Mouse (Mus musculus): ENCODE measurements at regions not wholly inside any gene's neighbourhood (a gene's known extent, or its start where the extent isn't known, plus 50 kb on each side); places are given as distances from the start of the nearest gene placed in this dataset.
"Not testable (repeated sequence)": the region's sequence is repeated elsewhere in the genome, so short reads cannot be mapped to it uniquely, and the experiment has no call there.

DNA sequence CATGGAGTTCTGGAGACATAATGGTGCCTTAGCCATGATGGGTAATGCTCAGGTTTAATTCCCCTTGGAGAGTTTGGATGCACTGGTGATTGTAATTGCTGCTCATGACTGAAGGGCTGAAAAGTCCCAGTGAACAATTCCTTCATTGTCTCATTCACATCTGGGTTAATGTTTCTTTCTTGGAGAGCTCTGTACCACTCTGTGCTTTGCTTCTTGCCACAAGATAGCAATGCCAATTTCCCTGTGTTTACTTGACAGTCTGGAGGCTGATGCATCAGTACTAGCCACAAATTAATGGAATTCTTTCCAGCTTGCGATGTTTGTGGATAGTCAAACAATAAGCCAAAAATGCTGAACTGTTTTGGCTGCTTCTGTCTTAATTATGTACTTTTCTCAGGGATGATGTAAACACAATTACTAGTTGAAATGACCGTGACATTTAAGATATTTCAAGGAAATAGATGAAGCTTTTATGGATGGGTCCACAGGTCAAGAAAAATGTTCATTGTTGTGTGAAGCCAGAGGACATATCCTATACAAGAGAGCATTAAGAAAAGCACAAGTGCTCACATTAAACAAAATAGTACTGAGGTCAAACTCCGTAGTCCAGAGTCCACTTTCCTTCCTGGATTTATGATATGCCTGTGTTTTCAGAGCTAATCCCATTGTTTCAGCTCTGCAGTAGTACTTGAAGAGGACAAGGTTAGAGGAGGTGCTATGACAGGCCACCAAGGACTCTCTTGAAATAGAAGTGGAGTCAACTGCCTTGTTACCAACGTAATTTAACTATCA lies 198.1 kb downstream of the Bmp2 start:
- H3K36me3 ChIP-seq, result no peaks in the 10 kb centered on the region
- no peak overlapping the region for H3K27ac ChIP-seq (replicated peaks)
- no peak for ATAC-seq (ENCODE audit: low FRiP score, low read depth)
- H3K9ac ChIP-seq (replicated peaks), result no peak overlapping the region
- H3K4me2 ChIP-seq (replicated peaks), result no peak overlapping the region
- no peaks in the 10 kb centered on the region for H3K9me3 ChIP-seq
- no peaks in the 10 kb centered on the region for H3K4me1 ChIP-seq
- no peaks in the 10 kb centered on the region for H3K27me3 ChIP-seq
- H3K4me3 ChIP-seq, result no peak overlapping the region
- WGBS, result 77% methylated on average over 4 of the region's 4 CpGs

DNA sequence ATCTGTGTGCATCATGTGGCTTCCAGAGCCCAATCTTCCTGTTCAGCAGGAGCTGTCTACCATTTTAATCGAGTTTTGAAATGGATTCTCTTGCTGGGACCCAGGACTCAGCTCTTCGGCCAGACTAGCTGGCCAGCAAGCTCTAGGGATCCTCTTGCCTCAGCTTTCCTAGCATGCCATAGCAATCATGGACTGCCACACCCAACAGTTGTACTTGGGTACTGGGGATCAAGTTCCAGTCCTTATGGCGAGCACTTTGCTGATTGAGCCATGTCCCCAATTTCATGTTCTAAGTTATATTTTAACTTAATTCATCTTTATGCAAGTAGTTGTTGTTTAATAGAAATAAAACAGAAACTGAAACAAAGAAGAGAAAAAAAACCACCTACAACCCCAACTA lies 202.1 kb downstream of the Bmp2 start:
- Histone ChIP-seq H3K4me2 (replicated peaks) (no peak overlapping the region), H3K4me3 (no peak overlapping the region), H3K27ac (replicated peaks) (no peak overlapping the region), H3K9me3 (no peaks in the 10 kb centered on the region), H3K9ac (replicated peaks) (no peak overlapping the region), H3K36me3 (no peaks in the 10 kb centered on the region), H3K4me1 (no peaks in the 10 kb centered on the region), H3K27me3 (no peaks in the 10 kb centered on the region)
- WGBS, result 85% methylated on average over 3 of the region's 3 CpGs
- ATAC-seq (ENCODE audit: low FRiP score, low read depth), result no peak

DNA sequence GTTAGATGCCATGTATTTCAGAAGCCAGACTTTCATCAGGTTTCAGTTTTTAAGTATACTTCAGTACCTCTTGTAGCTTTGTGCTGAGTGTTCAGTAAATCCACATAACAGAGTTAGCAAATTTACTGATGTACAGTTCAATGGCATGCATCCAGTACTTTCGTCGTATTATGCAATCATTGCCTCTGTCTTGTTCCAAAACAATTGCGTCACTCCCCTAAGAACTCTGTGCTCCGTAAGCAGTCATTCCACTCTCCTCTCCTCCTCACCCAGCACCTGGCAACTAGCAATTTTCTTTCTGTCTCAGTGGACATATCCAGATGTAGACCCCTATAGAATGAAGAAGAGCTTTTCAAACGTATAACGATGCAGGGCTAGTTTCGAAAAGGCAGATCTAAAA lies 209.5 kb downstream of the Bmp2 start:
- ATAC-seq (ENCODE audit: low FRiP score, low read depth), result no peak
- H3K9me3 ChIP-seq, result no peaks in the 10 kb centered on the region
- H3K4me2 ChIP-seq (replicated peaks), result no peak overlapping the region
- H3K36me3 ChIP-seq, result no peaks in the 10 kb centered on the region
- 86% methylated on average over 7 of the region's 7 CpGs for WGBS
- no peaks in the 10 kb centered on the region for H3K4me1 ChIP-seq
- H3K4me3 ChIP-seq, result no peak overlapping the region
- H3K9ac ChIP-seq (replicated peaks), result no peak overlapping the region
- no peak overlapping the region for H3K27ac ChIP-seq (replicated peaks)
- no peaks in the 10 kb centered on the region for H3K27me3 ChIP-seq

DNA sequence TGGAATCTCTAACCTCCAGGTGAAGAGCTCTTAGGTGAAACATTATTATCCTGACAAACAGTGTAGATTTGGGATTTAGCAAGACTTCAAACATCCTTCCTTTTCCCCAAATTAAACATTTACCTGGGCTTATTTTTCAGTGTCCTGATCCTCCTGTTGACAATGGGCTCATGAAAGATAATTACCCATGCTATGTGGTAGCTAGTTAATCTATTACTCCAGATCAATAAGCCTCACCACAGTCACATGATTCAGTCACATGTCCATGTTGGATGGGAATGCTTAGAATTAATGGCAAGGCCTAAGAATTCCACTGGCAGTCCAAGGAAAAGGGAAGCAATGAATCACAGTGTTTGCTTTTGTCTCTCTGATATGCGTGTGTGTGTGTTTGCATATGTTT lies 216.6 kb downstream of the Bmp2 start:
- Histone ChIP-seq H3K4me1 (no peaks in the 10 kb centered on the region), H3K27ac (replicated peaks) (no peak overlapping the region), H3K9ac (replicated peaks) (no peak overlapping the region), H3K36me3 (no peaks in the 10 kb centered on the region), H3K4me3 (no peak overlapping the region), H3K27me3 (no peaks in the 10 kb centered on the region), H3K9me3 (no peaks in the 10 kb centered on the region), H3K4me2 (replicated peaks) (no peak overlapping the region)
- WGBS, result 86% methylated on average over 1 of the region's 1 CpGs
- ATAC-seq (ENCODE audit: low FRiP score, low read depth), result no peak

DNA sequence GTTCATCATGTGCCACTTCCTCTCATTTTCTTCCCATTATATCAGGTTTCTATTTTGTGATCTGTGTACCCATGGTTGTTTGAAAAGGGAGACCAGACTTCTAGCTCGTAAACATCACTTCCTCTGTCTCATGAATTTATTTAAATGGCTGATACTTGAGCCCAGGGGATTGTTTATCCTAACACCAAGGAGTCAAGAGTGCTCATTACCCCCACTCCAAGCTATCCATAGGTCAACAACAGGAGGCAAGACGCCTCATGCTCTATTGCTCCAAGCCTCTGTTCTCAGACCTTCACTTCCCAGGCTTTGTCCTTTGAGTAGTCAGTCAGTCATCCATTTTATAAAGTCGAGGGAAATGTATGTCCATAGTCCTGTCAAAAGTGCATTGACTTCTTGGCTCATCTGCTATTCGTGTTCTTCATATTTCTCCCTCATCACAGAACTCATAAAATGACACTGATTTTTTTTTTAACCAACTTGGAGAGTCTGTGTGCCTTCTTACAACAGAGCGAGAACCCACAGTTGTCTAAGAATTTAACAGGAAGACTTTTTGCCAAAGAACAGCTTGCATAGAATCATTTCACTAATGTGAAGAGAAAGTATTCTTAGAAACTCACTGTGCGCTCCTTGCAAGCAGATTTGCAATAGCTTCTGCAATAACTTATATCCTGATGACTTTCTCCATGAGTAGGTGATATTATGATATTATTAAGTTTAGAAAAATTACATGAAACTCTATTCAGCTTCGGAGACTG lies 231.8 kb downstream of the Bmp2 start:
- H3K4me1 ChIP-seq, result no peaks in the 10 kb centered on the region
- H3K4me2 ChIP-seq (replicated peaks), result no peak overlapping the region
- no peaks in the 10 kb centered on the region for H3K9me3 ChIP-seq
- 77% methylated on average over 7 of the region's 7 CpGs for WGBS
- no peak overlapping the region for H3K27ac ChIP-seq (replicated peaks)
- no peak for ATAC-seq (ENCODE audit: low FRiP score, low read depth)
- no peaks in the 10 kb centered on the region for H3K27me3 ChIP-seq
- H3K36me3 ChIP-seq, result no peaks in the 10 kb centered on the region
- H3K4me3 ChIP-seq, result no peak overlapping the region
- H3K9ac ChIP-seq (replicated peaks), result no peak overlapping the region

DNA sequence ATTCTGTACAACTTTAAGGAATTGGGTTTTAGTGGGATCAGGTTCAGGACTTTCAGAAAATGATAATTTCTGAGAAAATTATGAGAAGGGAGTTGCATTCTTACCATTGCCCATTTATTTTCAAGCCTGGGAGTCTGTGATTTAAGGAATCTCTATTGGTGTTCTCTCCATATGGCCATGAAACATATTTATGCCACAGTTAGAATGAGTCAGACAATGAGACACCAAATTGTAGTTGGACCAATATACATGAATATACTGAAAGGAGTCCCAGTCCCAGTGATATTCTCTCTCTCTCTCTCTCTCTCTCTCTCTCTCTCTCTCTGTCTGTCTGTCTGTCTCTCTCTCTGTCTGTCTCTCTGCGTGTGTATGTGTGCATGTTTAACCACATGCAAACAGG lies 239.1 kb downstream of the Bmp2 start:
- WGBS, result 84% methylated on average over 1 of the region's 1 CpGs
- Histone ChIP-seq H3K9me3 (no peaks in the 10 kb centered on the region), H3K27ac (replicated peaks) (no peak overlapping the region), H3K9ac (replicated peaks) (no peak overlapping the region), H3K4me3 (no peak overlapping the region), H3K36me3 (no peaks in the 10 kb centered on the region), H3K4me1 (no peaks in the 10 kb centered on the region), H3K27me3 (no peaks in the 10 kb centered on the region), H3K4me2 (replicated peaks) (no peak overlapping the region)
- no peak for ATAC-seq (ENCODE audit: low FRiP score, low read depth)

DNA sequence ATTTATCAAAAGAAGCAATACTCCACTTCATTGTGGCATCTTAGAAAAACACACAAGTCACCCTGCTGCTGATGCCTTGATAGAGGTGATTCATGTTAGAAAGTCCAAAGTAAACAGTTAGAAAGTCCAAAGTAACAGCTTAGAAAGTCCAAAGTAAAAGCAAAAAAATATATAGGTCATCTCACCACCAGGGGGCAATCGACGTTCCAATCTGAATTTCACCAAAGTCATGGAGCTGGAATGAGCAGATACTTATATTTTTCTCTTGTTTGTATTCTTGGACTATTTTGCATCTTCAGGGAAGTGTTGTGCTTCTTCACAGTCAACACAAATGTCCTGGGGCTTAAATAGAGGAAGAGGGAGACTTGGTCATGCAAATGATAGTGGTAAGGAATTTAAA lies 241.3 kb downstream of the Bmp2 start:
- Histone ChIP-seq H3K4me2 (replicated peaks) (no peak overlapping the region), H3K9me3 (no peaks in the 10 kb centered on the region), H3K4me3 (no peak overlapping the region), H3K27me3 (no peaks in the 10 kb centered on the region), H3K36me3 (no peaks in the 10 kb centered on the region), H3K27ac (replicated peaks) (no peak overlapping the region), H3K9ac (replicated peaks) (no peak overlapping the region), H3K4me1 (no peaks in the 10 kb centered on the region)
- no peak for ATAC-seq (ENCODE audit: low FRiP score, low read depth)
- WGBS, result 51% methylated on average over 2 of the region's 2 CpGs

DNA sequence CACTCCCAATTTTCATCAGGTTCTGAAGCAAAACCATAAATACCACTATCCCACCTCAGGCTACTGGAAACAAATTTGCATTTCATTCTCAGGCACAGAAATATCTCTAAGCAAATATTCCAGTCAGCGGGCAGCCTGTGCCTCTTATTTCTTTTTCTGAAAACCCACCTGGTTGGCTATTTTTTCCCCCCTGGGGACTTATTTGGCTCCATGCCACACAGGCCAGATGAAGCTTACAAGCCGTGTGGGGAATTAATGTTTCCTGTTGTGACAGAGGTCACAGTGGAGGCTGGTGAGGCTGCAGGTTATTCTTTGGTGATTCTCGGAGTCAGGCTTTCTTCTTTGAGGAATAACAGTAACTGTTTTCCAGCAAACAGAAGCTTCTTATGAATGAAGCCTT lies 250.7 kb downstream of the Bmp2 start:
- WGBS, result 51% methylated on average over 3 of the region's 3 CpGs
- Histone ChIP-seq H3K4me1 (no peaks in the 10 kb centered on the region), H3K4me2 (replicated peaks) (no peak overlapping the region), H3K27ac (replicated peaks) (no peak overlapping the region), H3K36me3 (no peaks in the 10 kb centered on the region), H3K9me3 (no peaks in the 10 kb centered on the region), H3K9ac (replicated peaks) (no peak overlapping the region), H3K4me3 (no peak overlapping the region), H3K27me3 (no peaks in the 10 kb centered on the region)
- no peak for ATAC-seq (ENCODE audit: low FRiP score, low read depth)

DNA sequence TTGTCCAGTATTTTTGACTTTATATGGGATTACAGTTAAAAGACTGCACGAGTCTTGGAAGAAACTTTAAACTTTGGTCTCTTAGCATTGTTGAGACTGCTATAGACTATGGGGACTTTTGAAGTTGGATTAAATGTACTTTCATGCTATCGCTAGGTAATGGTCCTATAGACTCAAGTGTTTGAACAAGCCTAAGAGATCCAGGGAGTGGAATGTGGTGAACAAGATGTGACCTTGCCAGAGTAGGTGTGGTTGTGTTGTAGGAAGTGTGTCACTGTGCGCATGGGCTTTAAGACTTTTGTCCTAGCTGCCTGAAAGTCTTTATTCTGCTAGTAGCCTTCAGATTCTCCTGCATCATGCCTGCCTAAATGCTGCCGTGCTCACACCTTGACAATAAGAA lies 269.5 kb downstream of the Bmp2 start:
- no peaks in the 10 kb centered on the region for H3K27me3 ChIP-seq
- 79% methylated on average over 4 of the region's 4 CpGs for WGBS
- no peaks in the 10 kb centered on the region for H3K9me3 ChIP-seq
- H3K27ac ChIP-seq (replicated peaks), result no peak overlapping the region
- H3K4me3 ChIP-seq, result no peak overlapping the region
- ATAC-seq (ENCODE audit: low FRiP score, low read depth), result no peak
- no peak overlapping the region for H3K4me2 ChIP-seq (replicated peaks)
- no peaks in the 10 kb centered on the region for H3K4me1 ChIP-seq
- H3K36me3 ChIP-seq, result no peaks in the 10 kb centered on the region
- H3K9ac ChIP-seq (replicated peaks), result no peak overlapping the region

DNA sequence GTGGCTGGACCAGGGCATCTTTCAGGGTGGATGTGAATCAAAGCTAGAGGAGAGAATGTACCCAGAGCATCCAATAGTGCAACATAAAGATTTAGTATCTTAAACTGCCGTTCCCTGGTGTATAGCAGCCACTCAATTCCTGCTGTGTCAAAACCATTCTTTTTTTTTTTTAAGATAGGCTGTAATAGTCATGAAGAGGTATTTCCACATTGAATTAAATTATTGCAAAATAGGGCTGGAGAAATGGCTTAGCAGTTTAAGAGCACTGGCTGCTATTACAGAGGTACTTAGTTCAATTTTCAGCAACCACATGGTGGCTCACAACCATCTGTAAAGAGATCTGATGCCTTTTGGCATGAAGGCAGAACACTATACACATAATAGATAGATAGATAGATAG lies 277.4 kb downstream of the Bmp2 start:
- no peaks in the 10 kb centered on the region for H3K27me3 ChIP-seq
- H3K4me3 ChIP-seq, result no peak overlapping the region
- no peak for ATAC-seq (ENCODE audit: low FRiP score, low read depth)
- no peaks in the 10 kb centered on the region for H3K36me3 ChIP-seq
- H3K27ac ChIP-seq (replicated peaks), result no peak overlapping the region
- no peak overlapping the region for H3K4me2 ChIP-seq (replicated peaks)
- H3K9me3 ChIP-seq, result no peaks in the 10 kb centered on the region
- H3K4me1 ChIP-seq, result no peaks in the 10 kb centered on the region
- 97% methylated on average over 1 of the region's 1 CpGs for WGBS
- H3K9ac ChIP-seq (replicated peaks), result no peak overlapping the region

DNA sequence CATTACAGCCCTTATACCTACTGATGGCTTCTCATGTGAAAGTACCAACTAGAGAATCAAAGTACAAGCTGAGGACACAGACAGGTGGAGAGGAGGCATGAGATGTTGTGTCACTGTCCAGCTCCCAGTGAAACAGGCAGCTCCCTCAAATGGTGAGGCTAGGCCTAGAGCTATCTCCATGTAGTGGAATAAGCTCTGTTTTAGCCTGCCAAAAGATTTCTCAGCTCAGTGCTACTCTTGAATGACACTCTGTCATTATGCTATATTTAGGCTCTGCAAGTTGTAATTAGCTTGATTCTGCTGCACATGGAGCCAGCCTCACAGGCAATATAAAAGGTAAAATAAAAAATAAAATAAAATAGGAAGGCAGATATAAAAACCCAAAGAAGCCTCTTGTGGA lies 298.5 kb downstream of the Bmp2 start:
- Histone ChIP-seq H3K36me3 (no peaks in the 10 kb centered on the region), H3K27me3 (no peaks in the 10 kb centered on the region), H3K9ac (replicated peaks) (no peak overlapping the region), H3K4me3 (no peak overlapping the region), H3K9me3 (no peaks in the 10 kb centered on the region), H3K4me2 (replicated peaks) (no peak overlapping the region), H3K27ac (replicated peaks) (no peak overlapping the region), H3K4me1 (no peaks in the 10 kb centered on the region)
- no peak for ATAC-seq (ENCODE audit: low FRiP score, low read depth)

DNA sequence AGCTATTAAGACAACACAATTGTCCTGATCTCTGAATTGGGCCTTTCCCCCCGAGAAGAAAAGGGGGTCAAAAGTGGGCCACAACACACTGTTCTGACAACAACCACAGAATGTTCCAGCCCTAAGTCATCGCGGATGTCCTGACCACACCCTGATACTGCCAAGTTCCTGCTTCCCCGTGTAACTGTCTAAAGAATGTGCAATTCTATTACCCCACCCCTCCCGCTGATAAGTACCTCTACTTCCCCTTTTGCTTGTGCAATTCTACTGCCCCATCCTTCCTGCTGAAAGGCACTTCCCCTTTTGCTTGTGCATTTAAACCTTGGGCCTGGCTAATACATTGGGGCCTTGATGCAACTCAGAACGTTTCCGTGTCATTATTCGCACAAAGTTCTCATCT lies 323.0 kb downstream of the Bmp2 start:
- not testable (repeated sequence) for H3K4me3 ChIP-seq; H3K9ac ChIP-seq (replicated peaks); H3K36me3 ChIP-seq; H3K4me2 ChIP-seq (replicated peaks); H3K9me3 ChIP-seq; H3K27me3 ChIP-seq; H3K4me1 ChIP-seq; ATAC-seq (ENCODE audit: low FRiP score, low read depth); H3K27ac ChIP-seq (replicated peaks)
- WGBS, result 92% methylated on average over 8 of the region's 8 CpGs

DNA sequence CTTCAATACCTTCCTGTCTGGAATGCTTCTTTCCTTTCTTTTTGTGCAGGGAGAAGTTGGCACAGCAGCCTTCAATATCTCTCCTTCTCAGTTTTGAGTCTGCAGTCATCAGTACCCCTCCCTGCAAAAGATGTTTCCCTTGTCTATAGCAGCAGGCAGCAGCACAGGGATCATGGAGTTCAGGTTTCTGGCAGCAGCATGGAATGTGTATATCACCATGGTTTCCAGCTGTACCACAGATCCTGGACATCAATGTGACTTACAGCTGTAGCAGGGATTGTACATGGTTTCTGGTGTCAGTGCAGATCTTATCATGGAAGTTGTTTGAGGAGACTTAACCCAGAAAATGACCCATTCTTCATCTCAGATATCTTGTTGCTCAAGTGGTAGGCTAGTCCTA lies 331.7 kb downstream of the Bmp2 start:
- H3K27ac ChIP-seq (replicated peaks), result no peak overlapping the region
- no peak overlapping the region for H3K4me3 ChIP-seq
- H3K4me1 ChIP-seq, result no peaks in the 10 kb centered on the region
- H3K9me3 ChIP-seq, result no peaks in the 10 kb centered on the region
- H3K36me3 ChIP-seq, result no peaks in the 10 kb centered on the region
- H3K4me2 ChIP-seq (replicated peaks), result no peak overlapping the region
- H3K9ac ChIP-seq (replicated peaks), result no peak overlapping the region
- no peaks in the 10 kb centered on the region for H3K27me3 ChIP-seq
- no peak for ATAC-seq (ENCODE audit: low FRiP score, low read depth)
